Mouse (Mus musculus): ENCODE measurements around the gene Atf7.

- TF ChIP-seq CTCF (IDR thresholded peaks at IDR 0.05): no peak
- TF ChIP-seq EP300 (IDR thresholded peaks at IDR 0.05): no peak
These were observed 46.9 kb downstream of the Atf7 start for GRCm38 (mm10) chr15:102578351-102578750.
